Mouse (Mus musculus) layer of hippocampus, adult 9-10 months (tissue): ENCODE data around the gene Acer3.
A peak's percentile ranks its signal among the peaks of the same experiment; 100 is the strongest.

Source experiments
- DNase-seq: peaks from one replicate; pipeline ENCODE4 v3.0.0; 2022; ENCODE audit warnings: low spot score

The Acer3 gene

DNA sequence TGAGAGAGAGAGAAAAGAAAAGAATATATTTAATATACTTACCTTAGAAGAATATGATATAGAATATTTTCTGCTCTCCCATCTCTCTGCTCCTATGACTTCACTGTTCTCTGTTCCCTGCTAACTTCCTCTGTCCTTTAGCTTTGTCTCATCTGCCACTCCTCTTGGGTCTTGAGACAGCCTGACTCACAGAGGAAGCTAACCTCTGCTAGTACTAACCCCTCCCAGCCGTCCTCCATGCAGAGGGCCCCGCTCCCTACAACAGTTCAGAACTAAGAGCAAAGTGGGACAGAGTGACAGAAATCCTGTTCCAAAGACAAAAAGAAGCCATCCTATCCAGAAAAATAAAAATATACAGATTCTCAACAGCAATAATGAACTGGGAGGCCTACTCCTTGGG lies at the start of gene Acer3:
Acer3 (minus strand) TSS at position 126 of the 400 bp plus-strand sequence.
- no peak for DNase-seq

DNA sequence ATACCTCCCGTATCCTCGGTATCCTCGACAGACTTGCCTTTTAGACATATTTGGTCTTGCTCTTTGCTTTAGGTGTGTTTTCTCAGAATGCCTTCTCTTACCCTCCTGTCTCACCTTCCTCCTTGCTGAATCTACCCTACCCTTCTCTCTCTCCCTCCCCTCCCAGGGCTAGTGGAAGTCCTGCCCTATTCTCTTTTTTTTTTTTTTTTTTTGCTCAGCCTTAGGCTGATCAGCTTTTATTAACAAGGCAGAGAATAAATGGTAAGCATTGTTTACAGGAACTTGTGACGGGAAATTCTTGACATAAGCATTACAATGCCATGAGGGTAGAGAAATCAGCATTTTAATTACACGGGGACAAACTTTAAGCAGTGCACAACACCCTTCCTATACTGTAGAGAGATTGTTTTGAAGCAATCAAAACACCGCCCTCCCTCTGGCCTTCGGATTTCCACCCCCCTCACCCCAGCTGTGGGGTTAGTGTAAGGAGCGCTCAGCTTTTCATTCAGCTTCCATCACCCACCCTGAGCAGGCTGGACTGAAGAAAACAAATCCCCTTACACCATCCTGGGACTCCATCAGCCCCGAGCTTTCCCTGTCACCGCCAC lies 48.9 kb upstream of the Acer3 start:
- DNase-seq, result no peak

DNA sequence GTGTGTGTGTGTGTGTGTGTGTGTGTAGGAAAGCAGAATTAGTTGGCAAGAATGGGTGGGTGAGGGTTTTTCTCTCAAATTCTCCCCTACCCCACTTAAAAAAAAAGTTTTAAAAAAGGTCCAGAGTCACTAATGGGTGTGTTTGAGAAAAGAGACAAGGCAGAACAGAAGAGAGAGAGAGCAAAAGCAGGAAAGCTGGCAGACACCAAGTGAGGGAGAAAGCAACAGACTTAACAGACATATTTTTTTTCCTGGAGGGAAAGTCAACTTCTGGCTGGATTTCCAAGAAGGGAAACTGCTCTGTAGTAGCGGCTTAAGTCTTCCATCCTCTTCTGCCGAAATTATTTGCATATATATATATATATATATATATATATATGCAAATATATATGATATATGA lies 40.7 kb upstream of the Acer3 start:
- no peak for DNase-seq

DNA sequence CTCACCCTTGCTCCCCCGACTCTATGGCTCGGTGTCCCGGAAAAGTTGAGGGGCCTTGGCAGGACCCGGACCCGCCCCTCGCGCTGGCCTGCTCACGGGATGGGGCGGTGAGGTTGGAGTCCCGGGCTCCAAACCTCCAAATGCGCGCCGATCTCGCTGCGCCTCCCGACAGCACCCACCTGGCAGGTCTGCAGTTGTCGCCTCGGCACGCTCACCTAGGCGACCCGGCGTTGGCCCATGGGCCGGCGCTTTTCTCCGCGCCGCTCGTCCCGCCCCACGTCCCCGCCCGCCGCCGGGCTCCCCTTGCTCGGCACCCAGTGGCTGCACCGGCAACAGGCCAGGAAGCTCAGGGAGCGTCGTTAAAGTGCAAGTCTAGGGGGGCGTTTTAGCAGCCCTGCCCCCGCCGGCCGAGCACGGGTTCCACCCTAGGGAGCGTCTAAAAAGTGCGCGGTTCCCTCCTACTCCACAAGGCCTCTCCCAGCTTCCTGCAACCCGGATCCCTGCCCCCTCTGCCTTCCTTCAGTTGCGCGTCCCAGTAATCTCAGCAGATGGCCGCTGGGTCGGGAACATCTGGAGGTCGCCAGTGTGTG lies 40.1 kb upstream of the Acer3 start, which contains the start of gene Tsku:
Tsku (minus strand) TSS at position 266 of the 590 bp plus-strand sequence.
- no peak for DNase-seq

DNA sequence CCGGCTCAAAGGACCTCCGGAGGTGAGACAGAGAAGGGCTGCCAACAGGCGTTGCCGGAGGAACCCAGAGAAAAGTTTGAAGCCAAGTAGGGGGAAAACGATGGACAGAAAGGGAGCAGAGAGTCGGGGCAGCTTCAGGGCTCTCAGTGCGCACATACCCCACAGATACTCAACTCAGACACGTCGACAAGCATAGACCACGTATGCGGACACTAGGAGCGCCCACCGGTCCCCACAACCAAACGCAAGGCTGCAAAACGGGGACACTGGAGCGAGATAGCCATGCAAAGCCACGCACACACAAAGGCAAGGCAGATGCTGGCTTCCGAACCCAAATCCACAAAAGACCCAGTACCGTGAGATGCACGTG lies 39.6 kb upstream of the Acer3 start:
- no peak for DNase-seq

DNA sequence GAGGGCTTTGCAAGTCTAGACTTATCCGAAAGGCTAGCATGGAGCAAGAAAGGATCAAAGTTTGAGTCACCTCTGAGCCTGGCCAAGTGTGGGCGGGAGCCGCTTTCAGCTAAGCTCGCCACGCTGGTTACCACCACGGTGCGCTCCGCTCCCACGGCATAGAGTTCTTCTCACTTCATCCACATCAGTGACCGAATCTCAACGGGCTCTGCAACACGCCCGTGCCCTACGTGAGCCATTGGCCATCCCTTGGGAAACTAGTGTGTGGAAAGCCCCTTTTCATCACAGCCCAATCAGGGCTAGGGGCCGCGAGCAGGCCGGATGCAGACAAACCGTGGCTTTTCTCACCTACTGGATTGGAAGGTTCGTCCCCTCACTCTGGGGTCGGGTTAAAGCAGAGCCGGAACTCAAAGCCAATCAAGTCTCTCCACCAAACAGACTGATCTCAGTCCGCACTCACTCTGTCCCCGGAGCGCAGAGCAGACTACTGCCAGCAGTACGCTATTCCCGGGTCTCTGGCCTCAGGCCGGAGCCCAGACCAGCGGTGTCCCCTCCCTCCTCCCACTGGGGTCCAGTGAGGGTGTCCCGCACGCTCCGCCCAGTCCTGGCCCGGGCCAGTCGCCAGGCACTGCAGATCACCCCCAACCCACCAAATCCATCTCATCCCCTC lies 39.1 kb upstream of the Acer3 start:
- DNase-seq, result no peak

DNA sequence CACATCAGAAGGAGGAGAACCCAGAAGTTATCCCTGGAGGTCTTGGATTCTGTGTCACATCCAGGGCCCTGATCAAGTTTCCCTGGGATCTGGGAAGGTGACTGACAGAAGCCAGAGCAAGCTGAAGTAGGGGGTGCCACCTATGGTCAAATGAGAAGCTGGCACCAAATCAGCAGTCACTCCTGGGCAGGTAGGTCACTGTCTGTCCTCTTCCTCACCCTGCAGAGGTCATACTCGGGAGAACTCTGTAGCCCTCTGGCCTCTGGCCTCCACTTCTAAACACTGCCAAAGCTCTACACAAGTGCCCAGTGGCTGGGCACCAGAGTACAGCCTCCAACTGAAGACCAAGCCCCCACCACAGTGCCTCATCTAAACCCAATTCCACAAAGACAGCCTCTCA lies 37.0 kb upstream of the Acer3 start:
- no peak for DNase-seq

DNA sequence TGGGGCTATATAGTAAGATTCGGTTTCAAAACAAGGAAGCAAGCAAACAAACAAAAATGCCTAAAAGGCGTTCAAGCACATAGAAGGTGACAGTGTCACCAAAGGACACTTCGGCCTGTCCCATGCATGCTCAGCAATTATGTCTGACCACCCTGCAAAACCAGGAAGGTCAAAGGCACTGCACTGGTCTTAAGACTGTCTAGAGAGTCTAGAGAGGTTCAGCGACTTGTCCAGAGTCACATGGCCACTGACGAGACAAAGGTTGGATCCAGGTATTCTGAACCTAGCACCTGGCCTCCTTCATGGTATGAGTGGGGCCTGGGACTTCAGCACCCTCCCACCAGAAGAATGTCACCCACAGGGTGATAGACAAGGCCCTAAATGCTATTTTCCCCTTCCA lies 36.3 kb upstream of the Acer3 start:
- no peak for DNase-seq

DNA sequence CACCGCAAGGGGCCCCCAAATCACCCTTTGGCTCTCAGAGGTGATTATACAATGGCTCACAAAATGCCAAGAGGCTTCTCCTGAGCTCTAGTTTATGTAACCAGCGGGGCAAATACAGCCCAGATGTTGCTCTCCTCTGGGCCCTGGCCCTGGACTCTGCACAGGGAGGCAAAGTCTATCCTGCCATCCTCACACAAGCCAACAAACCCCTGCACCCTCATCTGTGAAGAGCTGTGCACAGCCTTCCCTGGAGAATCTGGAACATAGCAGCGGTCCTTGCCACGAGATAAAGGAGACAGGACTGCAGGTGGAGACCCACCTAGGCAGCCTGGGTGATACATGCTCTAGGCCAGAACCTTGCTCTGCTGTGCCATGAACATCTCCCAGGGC lies 33.9 kb upstream of the Acer3 start:
- DNase-seq, result no peak

DNA sequence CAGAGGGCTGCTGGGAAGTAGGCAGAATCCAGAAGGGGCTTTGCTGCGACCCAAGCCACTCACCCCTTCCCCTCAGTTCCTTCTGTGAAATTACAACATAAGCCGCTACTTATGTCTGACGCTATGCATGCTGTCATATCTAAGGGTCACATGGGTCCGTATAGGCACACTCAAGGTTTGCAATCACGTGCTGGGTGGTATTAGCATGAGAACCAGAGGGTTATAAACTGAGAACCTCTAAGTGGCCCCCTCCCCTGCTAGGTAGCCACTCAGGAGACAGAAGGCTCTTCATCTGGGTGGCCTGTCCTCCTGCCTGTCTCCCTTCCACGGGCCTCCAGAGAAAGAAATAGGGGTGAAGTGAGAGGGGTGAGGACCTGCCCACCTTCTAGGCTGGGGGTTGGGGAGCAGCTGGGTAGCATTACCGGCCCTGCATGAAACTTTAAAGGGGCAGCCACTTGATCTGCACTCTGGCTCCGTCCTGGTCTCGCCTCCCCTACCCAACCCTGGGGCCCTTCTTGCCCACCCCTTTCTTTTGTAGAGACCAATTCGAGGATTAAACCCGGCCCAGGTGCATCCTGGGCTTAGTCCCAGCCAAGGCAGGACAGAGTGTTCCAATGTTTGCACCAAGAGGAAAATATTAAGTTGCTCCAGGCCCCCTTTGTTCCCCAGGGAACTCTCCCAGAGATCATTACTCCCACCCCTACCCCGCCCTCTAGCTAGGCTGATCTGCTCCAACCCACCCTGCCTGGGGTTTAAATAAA lies 33.3 kb upstream of the Acer3 start:
- DNase-seq, result no peak

DNA sequence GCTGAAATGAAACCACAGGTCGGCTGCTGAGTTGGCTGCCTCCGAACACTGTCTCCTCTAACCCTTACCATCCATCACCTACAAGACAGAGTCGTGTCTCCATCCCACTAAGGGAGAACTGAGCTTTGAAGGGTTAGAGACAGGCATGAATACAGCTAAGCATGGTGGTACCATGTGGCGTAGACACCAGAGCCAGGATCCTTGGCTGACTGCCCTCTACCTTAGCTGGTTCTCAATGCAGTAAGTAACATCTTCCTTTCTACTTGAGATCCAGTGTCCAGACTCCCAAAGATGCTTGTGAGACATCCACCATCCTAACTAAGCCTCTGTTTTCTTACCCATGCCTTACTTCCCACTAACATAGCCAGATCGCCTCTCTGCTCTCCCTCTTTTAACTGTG lies 32.6 kb upstream of the Acer3 start:
- no peak for DNase-seq

DNA sequence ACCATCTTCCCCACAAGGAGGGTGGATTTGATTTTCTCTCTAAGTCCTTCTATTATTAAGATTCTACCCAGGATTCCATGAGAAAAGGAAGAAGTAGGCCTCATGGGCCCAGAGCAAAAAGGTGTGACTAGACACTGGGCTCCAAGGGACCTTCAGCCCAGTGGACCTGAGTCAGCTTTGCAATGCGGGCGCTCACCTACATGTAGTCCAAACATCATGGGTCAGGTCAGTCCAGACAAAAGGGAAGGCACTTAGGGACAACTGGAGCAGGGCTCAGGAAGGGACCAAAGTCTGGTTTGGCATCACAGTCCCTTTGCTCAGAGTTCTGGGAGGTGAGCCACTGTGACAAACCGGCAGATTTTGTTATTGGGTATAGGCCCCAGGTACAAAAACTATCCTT lies 30.5 kb upstream of the Acer3 start:
- no peak for DNase-seq

DNA sequence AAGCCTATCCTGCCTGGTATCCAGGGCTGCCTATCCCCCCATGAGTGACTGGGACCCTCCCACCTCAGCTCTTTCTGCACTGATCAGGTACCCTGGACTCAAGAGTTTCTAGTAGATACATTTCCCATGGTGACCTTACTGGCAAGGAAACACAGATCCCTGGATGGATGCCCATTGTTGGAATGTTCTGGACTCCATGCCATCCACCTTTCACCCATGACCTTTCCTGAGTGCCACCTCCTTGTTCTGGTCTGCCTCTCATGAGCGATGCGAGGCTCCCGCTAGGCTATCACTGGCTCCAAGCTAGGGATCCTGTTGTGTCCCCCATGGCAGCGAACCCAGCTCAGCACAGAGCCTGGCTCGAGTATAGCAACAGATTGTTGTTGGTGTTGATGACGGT lies 28.8 kb upstream of the Acer3 start:
- no peak for DNase-seq

DNA sequence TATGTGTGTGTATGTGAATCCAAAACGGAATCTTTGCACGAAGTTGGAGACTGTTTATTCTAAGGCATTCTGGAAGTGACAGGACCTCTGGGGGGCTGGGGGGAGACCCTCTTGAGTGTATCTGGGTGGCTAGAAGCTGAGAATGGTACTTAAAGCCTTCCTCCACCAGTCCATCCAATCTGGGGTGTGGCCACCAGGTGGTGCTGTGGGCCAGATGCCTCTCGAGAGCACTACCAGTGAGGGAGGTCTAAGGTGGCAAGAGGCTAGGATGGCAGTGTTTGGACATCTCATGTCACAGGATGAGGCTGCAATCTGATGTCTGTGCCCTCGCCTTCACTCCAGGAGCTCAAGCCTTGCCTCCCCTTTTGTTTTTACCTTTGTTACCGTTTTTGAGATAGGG lies 28.1 kb upstream of the Acer3 start:
- peak; percentile 51 for DNase-seq

DNA sequence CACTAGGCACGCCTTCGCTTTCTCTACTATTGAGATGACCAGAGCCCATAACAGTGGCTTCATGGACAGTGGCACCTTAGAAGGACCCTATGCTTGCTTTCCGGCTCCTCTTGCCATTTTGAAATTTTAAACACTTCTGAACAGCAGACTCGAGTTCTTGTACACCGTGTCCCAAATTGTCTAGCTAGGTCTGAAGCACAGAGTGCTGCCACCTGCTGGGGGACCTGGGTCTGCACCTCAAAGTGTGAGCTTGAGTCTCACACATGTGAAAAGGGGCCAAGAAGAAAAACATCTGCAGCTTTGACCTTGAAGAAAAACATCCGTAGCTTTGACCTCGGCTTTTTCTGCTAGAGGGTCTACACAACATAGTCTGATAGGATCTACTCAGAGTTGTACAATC lies 27.0 kb upstream of the Acer3 start:
- peak; percentile 43 for DNase-seq

DNA sequence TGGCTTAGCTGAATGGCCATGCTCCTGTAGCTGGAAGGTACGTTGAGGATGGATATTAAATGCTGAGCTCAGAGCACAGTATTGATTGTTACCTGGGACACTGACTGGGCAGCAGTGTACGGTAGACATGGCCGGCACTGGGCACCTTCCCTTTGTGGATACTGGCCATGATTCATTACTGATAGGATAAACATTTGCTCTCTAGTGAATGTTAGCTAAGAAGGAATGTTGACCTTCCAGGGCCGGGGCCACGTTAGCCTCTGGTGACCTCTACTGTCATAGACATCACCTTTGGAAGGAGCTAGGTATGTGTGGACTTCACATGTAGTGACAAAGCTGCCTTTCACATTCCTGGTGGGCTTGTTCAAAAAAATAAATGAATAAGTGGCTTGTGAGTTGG lies 26.5 kb upstream of the Acer3 start:
- no peak for DNase-seq

DNA sequence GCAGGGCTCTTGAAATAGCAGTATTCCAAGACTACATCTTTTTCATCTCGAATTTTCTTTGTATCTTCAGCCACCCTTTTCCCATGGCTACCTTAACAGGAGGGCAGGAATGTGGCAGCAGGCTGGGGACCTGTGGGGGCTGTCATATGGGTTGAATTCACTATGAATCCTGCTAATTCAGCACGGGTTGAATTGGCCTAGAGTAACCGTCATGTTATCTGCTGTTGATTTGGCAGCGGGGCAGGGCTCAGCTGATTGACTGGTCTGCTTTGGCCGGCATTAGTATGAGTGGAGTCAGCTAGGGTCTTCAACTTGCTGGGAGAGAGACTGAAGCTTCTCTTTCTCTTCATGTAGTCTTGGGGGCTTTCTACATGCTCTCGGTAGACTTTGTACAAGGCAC lies 24.0 kb upstream of the Acer3 start:
- DNase-seq, result no peak

DNA sequence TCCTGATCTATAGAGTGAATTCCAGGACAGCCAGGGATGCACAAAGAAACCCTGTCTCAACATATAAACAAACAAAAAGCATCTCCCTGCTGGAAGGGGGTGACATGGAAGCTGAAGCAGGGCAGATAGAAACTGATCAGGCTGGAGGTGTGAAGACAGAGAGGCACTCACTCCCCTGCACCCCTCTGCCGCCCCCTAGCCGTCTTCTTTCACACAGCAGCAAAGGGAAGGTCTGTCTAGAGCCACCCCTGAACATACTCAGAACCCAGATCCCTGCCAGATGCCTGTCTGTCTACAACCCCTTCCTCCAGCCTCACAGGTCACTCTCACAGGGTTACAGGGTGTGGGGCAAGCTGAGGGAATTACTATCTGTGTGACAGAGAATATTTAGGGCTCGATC lies 23.4 kb upstream of the Acer3 start:
- no peak for DNase-seq

DNA sequence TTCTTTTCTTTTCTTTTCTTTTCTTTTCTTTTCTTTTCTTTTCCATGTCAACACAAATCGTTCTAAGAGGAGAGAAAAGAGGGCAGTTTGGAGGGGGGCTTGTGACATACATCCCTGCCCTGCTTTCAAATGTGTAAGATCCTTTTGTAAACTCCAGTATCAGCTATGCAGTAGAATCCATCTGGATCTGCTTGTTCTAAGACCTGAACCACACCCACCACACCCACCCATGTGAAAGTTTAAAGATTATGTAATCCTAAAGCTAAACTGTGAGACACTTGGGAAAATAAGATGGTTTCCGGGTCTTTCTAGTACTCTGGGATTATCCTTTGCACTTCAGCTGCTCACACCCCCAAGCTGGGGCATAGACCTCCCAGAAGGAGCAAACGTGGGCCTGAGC lies 21.2 kb upstream of the Acer3 start:
- DNase-seq, result no peak

DNA sequence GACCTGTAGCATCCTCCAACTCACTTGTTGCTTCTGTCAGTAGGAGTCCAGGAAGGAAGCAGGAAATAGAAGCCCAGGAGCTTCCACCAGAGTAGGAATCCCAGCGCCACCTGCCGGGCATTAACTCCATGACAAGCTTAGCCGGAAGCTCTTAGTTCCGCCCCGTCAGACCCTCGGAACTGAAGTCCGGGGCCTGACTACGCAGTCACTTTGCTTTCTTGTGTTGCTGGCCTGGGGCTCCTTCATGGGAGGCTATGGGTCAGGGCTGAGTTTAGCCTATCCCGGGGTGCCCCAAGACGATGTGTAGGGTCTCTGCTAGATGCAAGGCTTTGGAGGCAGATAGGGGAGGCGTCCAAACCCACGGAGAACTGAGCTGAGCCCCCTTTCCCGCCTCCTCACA lies 20.5 kb upstream of the Acer3 start:
- DNase-seq, result peak; percentile 67

DNA sequence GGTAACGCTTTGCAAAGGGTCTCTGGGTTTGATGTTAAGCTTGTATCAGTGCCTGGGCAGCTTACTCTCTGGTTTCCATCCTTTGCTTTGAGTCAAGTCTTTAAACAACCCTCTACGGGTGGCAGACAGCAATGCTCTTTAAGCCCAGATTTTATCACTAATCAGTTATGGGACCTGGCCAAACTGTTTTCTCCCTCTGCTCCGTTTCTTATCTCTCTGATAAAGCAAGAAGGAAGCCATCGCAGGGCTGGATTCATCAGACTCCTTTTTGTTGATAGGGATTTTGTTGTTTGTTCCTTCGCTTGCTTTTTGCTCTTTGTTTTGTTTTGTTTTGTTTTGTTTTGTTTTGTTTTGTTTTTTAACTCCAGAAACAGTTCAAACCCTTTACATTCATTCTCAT lies 19.3 kb upstream of the Acer3 start:
- no peak for DNase-seq

DNA sequence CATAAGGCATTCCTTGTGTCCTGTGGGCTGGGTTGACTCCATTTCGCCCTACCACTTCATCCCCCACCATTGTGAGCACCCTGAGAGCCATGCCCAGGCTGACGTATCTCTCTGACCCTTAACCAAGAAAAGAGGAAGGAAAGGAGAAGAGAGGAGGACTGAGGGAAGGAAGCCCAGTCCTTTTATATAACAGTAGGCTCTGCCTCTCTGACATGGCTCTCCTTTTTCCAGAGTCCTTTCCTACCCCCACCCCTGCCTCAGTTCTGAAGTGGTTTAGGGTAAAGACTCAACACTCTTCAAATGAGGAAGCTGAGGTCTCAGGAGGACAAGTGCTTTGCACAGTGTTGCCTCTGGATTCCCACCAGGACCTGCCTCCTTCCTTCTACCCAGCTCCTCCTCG lies 13.0 kb upstream of the Acer3 start:
- no peak for DNase-seq

DNA sequence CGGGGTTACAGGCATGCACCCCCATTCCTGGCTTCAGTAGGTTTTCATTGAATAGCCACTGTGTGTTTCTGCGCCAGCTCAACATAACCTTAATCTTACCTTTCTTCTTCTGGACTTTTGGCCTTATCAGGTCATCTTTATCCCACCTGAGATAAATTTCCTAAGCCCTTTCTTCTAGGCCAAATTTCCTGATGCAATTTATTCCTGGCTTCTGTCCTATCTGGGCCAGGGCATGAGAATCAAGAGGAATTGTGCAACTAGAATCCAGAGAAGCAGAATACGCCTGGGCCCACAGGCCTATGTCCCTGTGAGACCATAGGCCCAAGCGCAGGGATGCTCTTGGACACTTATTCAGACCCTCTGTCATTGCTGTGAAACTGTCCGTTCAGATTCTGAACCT lies 12.5 kb upstream of the Acer3 start:
- no peak for DNase-seq
